Mouse (Mus musculus) urinary bladder, postnatal 36 days (tissue): ENCODE data around the gene Il4i1.

Source experiments
- DNase-seq, 2 experiments: peaks; one replicate each; pipeline ENCODE4 v3.0.0; 2022; ENCODE audit warnings: low spot score in 2 of 2, mixed read lengths in 1 of 2

The Il4i1 gene

GRCm38 (mm10) chr7:44848561-44849415, 32.6 kb downstream of the Il4i1 start, which contains the start of the genes Akt1s1 and Tbc1d17:
Gene Akt1s1 (plus strand): TSS chr7:44848991.
Gene Tbc1d17 (minus strand): TSS chr7:44849079.
- DNase-seq: peak; percentile 97 to 99

GRCm38 (mm10) chr7:44849416-44850111, 33.4 kb downstream of the Il4i1 start:
- peak; percentile 80 to 90 for DNase-seq

DNA sequence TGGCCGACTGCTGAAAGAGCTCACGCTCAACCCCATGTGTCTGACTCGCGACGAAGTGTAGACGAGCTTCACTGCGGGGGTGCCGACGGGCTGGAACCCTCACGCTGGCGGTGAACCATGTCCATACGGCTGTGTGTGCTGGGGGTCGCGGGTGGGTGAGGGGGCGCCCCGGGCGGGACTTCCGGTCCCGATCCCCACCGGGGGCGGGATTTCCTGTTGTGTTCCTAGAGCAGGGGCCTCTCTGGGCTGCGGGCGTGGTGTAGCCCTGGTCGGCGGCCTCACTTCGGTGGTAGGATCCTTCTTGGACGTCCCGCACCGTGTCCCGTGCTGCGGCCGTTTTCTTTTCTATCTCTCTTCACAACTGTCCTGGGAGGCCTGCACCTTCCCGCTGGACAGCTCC, 34.0 kb downstream of the Il4i1 start:
- DNase-seq: peak; percentile 51 to 70

- DNase-seq: no peak
These were observed 34.8 kb downstream of the Il4i1 start for GRCm38 (mm10) chr7:44850789-44851624.

- DNase-seq: no peak
These were observed 35.5 kb downstream of the Il4i1 start for GRCm38 (mm10) chr7:44851625-44852234.

DNA sequence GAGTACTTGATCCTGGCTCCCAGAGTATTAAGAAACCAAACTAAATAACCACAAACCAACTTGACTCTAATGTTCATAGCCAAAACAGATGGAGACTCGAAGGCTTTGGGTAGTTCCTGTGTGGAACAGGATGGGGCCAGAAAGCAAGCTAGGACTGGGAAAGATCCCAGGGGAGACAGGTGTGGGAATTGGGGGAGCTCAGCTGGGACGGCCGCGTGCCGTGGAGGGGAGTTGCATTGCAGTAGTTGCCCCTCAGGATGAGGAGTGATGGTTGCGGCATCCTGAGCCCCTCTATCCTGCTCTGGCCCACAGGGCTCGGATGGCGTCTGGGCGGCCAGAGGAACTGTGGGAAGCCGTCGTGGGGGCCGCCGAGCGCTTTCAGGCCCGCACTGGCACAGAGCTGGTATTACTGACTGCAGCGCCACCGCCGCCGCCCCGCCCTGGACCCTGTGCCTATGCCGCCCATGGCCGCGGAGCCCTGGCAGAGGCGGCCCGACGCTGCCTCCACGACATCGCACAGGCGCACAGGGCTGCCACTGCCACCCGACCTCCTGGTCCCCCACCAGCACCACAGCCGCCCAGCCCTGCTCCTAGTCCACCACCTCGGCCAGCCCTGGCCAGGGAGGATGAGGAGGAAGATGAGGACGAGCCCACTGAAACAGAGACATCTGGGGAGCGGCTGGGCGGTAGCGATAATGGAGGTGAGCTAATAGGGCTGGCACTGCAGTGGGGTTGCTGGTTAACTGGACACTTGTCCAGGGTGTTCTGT, 36.3 kb downstream of the Il4i1 start:
- DNase-seq: no peak

- no peak for DNase-seq
These were observed 36.9 kb downstream of the Il4i1 start for GRCm38 (mm10) chr7:44853065-44853464.

- no peak for DNase-seq
These were observed 37.6 kb downstream of the Il4i1 start for GRCm38 (mm10) chr7:44853596-44854355.

DNA sequence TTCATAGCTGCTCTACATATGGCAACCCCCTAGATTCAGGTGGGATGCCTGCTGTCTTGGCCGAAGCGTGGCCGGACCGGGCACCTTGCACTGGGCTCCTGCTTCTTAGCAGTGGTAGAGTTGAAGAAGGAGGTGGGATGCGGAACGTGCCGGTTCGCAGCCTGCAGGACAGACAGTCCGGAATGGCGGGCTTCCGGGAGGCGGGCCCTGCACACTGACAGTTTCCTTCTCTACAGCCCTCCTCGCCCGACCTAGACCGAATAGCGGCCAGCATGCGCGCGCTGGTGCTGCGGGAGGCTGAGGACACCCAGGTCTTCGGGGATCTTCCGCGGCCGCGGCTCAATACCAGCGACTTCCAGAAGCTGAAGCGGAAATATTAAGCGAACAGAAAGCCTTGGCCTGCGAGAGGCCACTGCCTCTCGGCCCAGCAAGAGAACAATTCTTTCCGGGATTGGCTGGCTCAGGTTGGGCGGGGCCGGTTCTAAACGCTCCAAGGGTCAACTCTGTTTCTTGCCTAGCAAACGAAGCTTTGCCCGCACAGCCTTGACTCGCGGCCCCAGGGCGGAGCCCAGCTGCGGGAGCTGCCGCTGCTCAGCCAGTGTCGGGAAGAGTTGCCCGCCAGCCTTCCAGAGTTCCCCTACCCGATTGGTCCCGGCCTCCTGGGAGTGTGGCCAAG, 38.3 kb downstream of the Il4i1 start:
- peak; percentile 85 to 90 for DNase-seq

DNA sequence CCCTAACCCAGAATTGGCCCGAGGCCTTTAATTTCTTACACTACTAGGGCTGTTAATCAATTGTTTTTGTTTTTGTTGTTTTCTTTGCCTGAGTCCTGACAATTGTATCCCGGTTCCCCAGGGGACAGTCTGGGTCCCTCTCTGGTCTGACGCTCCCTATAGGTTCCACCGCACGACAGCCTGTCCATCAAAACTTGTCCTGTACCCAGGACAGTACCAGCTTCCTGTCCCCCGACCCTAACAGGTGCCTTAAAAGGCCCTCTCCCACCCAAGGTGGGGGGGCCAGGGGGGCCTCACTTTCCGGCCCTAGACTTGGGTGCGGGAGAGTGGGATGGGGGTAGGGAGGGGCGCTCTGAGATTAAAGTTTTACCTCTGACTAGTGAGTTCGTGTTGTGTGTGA, 38.8 kb downstream of the Il4i1 start:
- no peak for DNase-seq

- DNase-seq: no peak
These were observed 40.2 kb downstream of the Il4i1 start for GRCm38 (mm10) chr7:44856265-44856916.

DNA sequence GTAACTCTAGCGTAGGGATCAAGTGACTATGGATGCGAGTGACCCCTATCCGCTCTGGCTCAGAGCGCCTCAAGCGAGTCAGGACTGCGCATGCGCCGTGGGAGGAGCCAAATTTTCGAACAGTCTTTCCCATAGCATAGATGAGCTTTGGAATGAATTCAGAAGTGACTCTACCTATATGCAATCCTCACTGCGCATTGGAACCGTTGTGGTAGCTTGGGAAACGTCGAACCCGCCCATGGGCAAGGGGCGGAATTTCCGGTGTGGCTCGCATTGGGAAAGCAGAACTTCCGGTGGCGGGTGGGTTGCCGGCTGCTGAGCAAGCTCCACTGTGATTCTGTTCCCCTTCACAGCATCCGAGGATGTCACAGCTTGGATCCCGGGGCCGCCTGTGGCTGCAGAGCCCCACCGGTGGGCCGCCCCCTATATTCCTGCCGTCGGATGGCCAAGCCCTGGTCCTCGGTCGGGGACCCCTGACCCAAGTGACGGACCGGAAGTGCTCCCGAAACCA, 40.9 kb downstream of the Il4i1 start, which contains the start of gene Pnkp:
Gene Pnkp, plus strand, starts transcription at position 98 of the 511 bp plus-strand sequence.
- DNase-seq: peak; percentile 78 to 84

GRCm38 (mm10) chr7:44857905-44858304, 41.7 kb downstream of the Il4i1 start:
- DNase-seq: no peak

- no peak for DNase-seq
These were observed 43.7 kb downstream of the Il4i1 start for GRCm38 (mm10) chr7:44859896-44860295.

GRCm38 (mm10) chr7:44860576-44861428, 44.6 kb downstream of the Il4i1 start:
- peak in 1 of 2 experiments; percentile 62 for DNase-seq

DNA sequence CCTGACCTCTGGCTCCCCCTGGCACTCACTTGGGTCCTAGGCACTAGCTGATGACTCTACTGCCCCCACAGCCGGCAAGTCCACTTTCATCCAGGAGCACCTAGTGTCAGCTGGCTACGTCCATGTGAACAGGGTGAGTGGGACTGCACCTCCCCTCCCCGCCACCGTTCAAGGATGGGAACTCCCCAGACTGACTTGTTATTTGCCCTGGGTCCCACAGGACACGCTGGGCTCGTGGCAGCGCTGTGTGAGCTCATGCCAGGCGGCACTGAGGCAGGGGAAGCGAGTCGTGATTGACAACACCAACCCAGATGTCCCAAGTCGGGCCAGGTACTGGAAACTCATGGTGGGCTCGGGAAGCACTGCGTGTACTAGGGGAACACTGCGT, 45.2 kb downstream of the Il4i1 start:
- no peak for DNase-seq

GRCm38 (mm10) chr7:44862434-44862833, 46.2 kb downstream of the Il4i1 start:
- DNase-seq: no peak

GRCm38 (mm10) chr7:44863210-44863609, 47.0 kb downstream of the Il4i1 start:
- DNase-seq: no peak
